9 mouse cellular contexts compared by ENCODE assay signal in genomic region chr10:121569001-121569589, GRCm38 (mm10). TPM values are rescaled to one million over a fixed set of nuclear protein-coding genes. Genes with fewer than 3 reads are reported as not detected.
DNase-seq lines count a peak whose midpoint lies in the region; ATAC-seq and TF ChIP-seq lines count a peak whose summit lies in the region.
"Had no signal": no experiment of that assay in that cellular context is flagged by ENCODE, and none has a peak within 500 bp of the region (broad histone marks: within the 10 kb centered on the region; RNA-seq: fewer than 3 reads in every experiment).

No protein-coding gene starts in this region.

- H3K36me3 ChIP-seq in heart, embryonic 15.5 days: peaks cover 53% of the 10 kb centered on the region
- H3K36me3 ChIP-seq in embryonic facial prominence, embryonic 14.5 days (ENCODE audit: control insufficient read depth, insufficient read depth, low read length): peaks cover 56% of the 10 kb centered on the region
- peaks cover 64% of the 10 kb centered on the region for H3K36me3 ChIP-seq in limb, embryonic 14.5 days (ENCODE audit: control insufficient read depth, insufficient read depth, low read length)

- H3K27ac ChIP-seq in heart, embryonic 15.5 days: peak overlapping the region; percentile 19; the same call in 1 of the 2 replicates
- H3K27ac ChIP-seq in embryonic facial prominence, embryonic 14.5 days (replicated peaks; ENCODE audit: low read depth, low read length): no peak overlapping the region; the same call in 1 of the 2 replicates
- no peak overlapping the region for H3K27ac ChIP-seq in limb, embryonic 14.5 days (replicated peaks; ENCODE audit: low read depth, low read length)

- H3K9ac ChIP-seq in heart, embryonic 15.5 days: no peak overlapping the region
- no peak overlapping the region for H3K9ac ChIP-seq in embryonic facial prominence, embryonic 14.5 days (ENCODE audit: low read depth, low read length)
- no peak overlapping the region for H3K9ac ChIP-seq in limb, embryonic 14.5 days (ENCODE audit: low read depth, low read length, severe bottlenecking)

- WGBS in heart, embryonic 15.5 days: 19% methylated on average over 23 of the region's 23 CpGs
- WGBS in embryonic facial prominence, embryonic 14.5 days: 15% methylated on average over 23 of the region's 23 CpGs
- WGBS in limb, embryonic 14.5 days: 23% methylated on average over 23 of the region's 23 CpGs

- no peaks in the 10 kb centered on the region for H3K27me3 ChIP-seq in heart, embryonic 15.5 days
- H3K27me3 ChIP-seq in embryonic facial prominence, embryonic 14.5 days (replicated peaks; ENCODE audit: control insufficient read depth, insufficient read depth, low read length): no peaks in the 10 kb centered on the region
- no peaks in the 10 kb centered on the region for H3K27me3 ChIP-seq in limb, embryonic 14.5 days (ENCODE audit: control insufficient read depth, insufficient read depth, low read length)

- H3K9me3 ChIP-seq in heart, embryonic 15.5 days (replicated peaks): no peaks in the 10 kb centered on the region
- no peaks in the 10 kb centered on the region for H3K9me3 ChIP-seq in embryonic facial prominence, embryonic 14.5 days (ENCODE audit: control insufficient read depth, low read length)
- no peaks in the 10 kb centered on the region for H3K9me3 ChIP-seq in limb, embryonic 14.5 days (ENCODE audit: control insufficient read depth, low read length)

- ATAC-seq in heart, embryonic 15.5 days (replicated peaks; ENCODE audit: insufficient number of reproducible peaks, insufficient read depth, low FRiP score, low read depth): peak; percentile 76
- peak; percentile 88 for ATAC-seq in embryonic facial prominence, embryonic 14.5 days (ENCODE audit: low read depth)
- peak; percentile 44; the same call in 1 of the 2 replicates for ATAC-seq in limb, embryonic 14.5 days (ENCODE audit: low FRiP score, low read depth)

- H3K4me3 ChIP-seq in heart, embryonic 15.5 days: peak overlapping the region; percentile 25
- H3K4me3 ChIP-seq in embryonic facial prominence, embryonic 14.5 days (ENCODE audit: low read depth, low read length): no peak overlapping the region
- H3K4me3 ChIP-seq in limb, embryonic 14.5 days (replicated peaks; ENCODE audit: low read length): no peak overlapping the region

- peaks cover 13% of the 10 kb centered on the region for H3K4me1 ChIP-seq in heart, embryonic 15.5 days (replicated peaks)
- no peaks in the 10 kb centered on the region for H3K4me1 ChIP-seq in embryonic facial prominence, embryonic 14.5 days (ENCODE audit: control insufficient read depth, insufficient read depth, low read length)
- no peaks in the 10 kb centered on the region for H3K4me1 ChIP-seq in limb, embryonic 14.5 days (ENCODE audit: control insufficient read depth, insufficient read depth, low read length)

- no peak for TF ChIP-seq POLR2A in limb, embryonic 14.5 days (IDR thresholded peaks at IDR 0.05; ENCODE audit: borderline replicate concordance, extremely low read depth, insufficient read depth, insufficient read length)

- no peak for DNase-seq in heart, postnatal 25 days (ENCODE audit: low spot score)
- DNase-seq in embryonic facial prominence, embryonic 14.5 days (ENCODE audit: low spot score): peak; percentile 84
- DNase-seq in limb, embryonic 14.5 days (ENCODE audit: low spot score): no peak
- DNase-seq in retina, adult 2 months (ENCODE audit: low read depth, low spot score): peak; percentile 68
- no peak for DNase-seq in cerebellum, adult 18-20 months
- no peak for DNase-seq in lung, postnatal 14 days
- no peak for DNase-seq in B cell, adult 2 months
- DNase-seq: kidney, postnatal 14 days had no signal

- H3K4me2 ChIP-seq in heart, embryonic 15.5 days: peak overlapping the region; percentile 55
- peak overlapping the region; percentile 31; the same call in 1 of the 2 replicates for H3K4me2 ChIP-seq in embryonic facial prominence, embryonic 14.5 days (ENCODE audit: low read depth, low read length)
- no peak overlapping the region; the same call in 1 of the 2 replicates for H3K4me2 ChIP-seq in limb, embryonic 14.5 days (replicated peaks; ENCODE audit: low read depth, low read length, severe bottlenecking)

- intact Hi-C loops in heart, postnatal 25 days (cut with DNase I): no loop called here

RNA-seq across cellular contexts. Expression of gene Tbk1, which starts 17.5 kb away (rescaled TPM):
- polyA plus RNA-seq in heart, embryonic 15.5 days (2015; fragmentation: Nextera tagmentation; extraction: Ambion mirVana): 22.0 and 25.3 TPM in 2 replicates
- total RNA-seq in heart, postnatal 25 days (2021): 10 to 100 TPM; 16.7 to 20.4 TPM
- 28.6 and 32.4 TPM in 2 replicates for polyA plus RNA-seq in embryonic facial prominence, embryonic 14.5 days (2014; fragmentation: Nextera tagmentation; extraction: Ambion mirVana)
- 28.3 and 32.2 TPM in 2 replicates for polyA plus RNA-seq in limb, embryonic 14.5 days (2012; rRNA removed)
- polyA plus RNA-seq in limb, embryonic 14.5 days (2014; fragmentation: Nextera tagmentation; extraction: Ambion mirVana): 30.0 and 32.8 TPM in 2 replicates

RNA-seq across cellular contexts. Expression of gene Xpot, which starts 57.0 kb away (rescaled TPM):
- polyA plus RNA-seq in heart, embryonic 15.5 days (2015; fragmentation: Nextera tagmentation; extraction: Ambion mirVana): 27.8 TPM in 2 replicates
- total RNA-seq in heart, postnatal 25 days (2021): 10 to 100 TPM; 24.3 to 24.7 TPM
- polyA plus RNA-seq in embryonic facial prominence, embryonic 14.5 days (2014; fragmentation: Nextera tagmentation; extraction: Ambion mirVana): 54.9 and 62.5 TPM in 2 replicates
- 103 and 140 TPM in 2 replicates for polyA plus RNA-seq in limb, embryonic 14.5 days (2012; rRNA removed)
- polyA plus RNA-seq in limb, embryonic 14.5 days (2014; fragmentation: Nextera tagmentation; extraction: Ambion mirVana): 58.1 and 58.8 TPM in 2 replicates

Comparison
In these comparisons a context has a peak if more than half of its experiments do, and no peak if none do; other contexts are left out.
1. DNase-seq: peak in embryonic facial prominence, embryonic 14.5 days (single experiment) and retina, adult 2 months (single experiment); none in heart, postnatal 25 days (single experiment), limb, embryonic 14.5 days (single experiment), cerebellum, adult 18-20 months (0 of 2), lung, postnatal 14 days (single experiment) and B cell, adult 2 months (0 of 2).
2. Peak in every context shown above with its lines, with median percentiles within 50 percentile points of each other: ATAC-seq.